Mouse (Mus musculus): Measurements from ENCODE around the gene Cox8a. TPM values are rescaled to one million over a fixed set of nuclear protein-coding genes. Genes with fewer than 3 reads are reported as not detected.

Gene Cox8a
- polyA plus RNA-seq, 1 experiment from 2014 or later, result 2,471 TPM

GRCm38 (mm10) chr19:7225096-7225690 lies 7.8 kb upstream of the Cox8a start:
- ATAC-seq (replicated peaks; ENCODE audit: low FRiP score, low read depth), result no peak
- 72% methylated on average over 9 of the region's 9 CpGs for WGBS
- Histone ChIP-seq H3K4me1 (replicated peaks; ENCODE audit: insufficient read depth, low read length) (no peaks in the 10 kb centered on the region), H3K27ac (no peak overlapping the region), H3K4me3 (replicated peaks; ENCODE audit: low read depth, low read length) (no peak overlapping the region), H3K27me3 (ENCODE audit: insufficient read depth, low read length) (no peaks in the 10 kb centered on the region), H3K9me3 (replicated peaks; ENCODE audit: low read length) (no peaks in the 10 kb centered on the region), H3K36me3 (ENCODE audit: insufficient read depth, low read length) (peaks cover 33% of the 10 kb centered on the region), H3K9ac (ENCODE audit: low read depth, low read length) (no peak overlapping the region), H3K4me2 (ENCODE audit: low read length) (no peak overlapping the region)
- DNase-seq (ENCODE audit: low spot score), result no peak
- no peak for TF ChIP-seq CTCF (IDR thresholded peaks at IDR 0.05; ENCODE audit: low read depth)

- ATAC-seq (replicated peaks; ENCODE audit: low FRiP score, low read depth), result no peak
- no peak overlapping the region for H3K9ac ChIP-seq (ENCODE audit: low read depth, low read length)
- H3K27ac ChIP-seq, result no peak overlapping the region
- H3K4me2 ChIP-seq (ENCODE audit: low read length), result no peak overlapping the region
- H3K36me3 ChIP-seq (ENCODE audit: insufficient read depth, low read length), result peaks cover 26% of the 10 kb centered on the region
- 92% methylated on average over 3 of the region's 3 CpGs for WGBS
- TF ChIP-seq CTCF (IDR thresholded peaks at IDR 0.05; ENCODE audit: low read depth), result no peak
- H3K27me3 ChIP-seq (ENCODE audit: insufficient read depth, low read length), result no peaks in the 10 kb centered on the region
- DNase-seq (ENCODE audit: low spot score), result no peak
- no peaks in the 10 kb centered on the region for H3K4me1 ChIP-seq (replicated peaks; ENCODE audit: insufficient read depth, low read length)
- no peaks in the 10 kb centered on the region for H3K9me3 ChIP-seq (replicated peaks; ENCODE audit: low read length)
- no peak overlapping the region for H3K4me3 ChIP-seq (replicated peaks; ENCODE audit: low read depth, low read length)
Measured at GRCm38 (mm10) chr19:7224253-7224652, 6.8 kb upstream of the Cox8a start.

- H3K9me3 ChIP-seq (replicated peaks; ENCODE audit: low read length), result no peaks in the 10 kb centered on the region
- H3K27ac ChIP-seq, result no peak overlapping the region
- H3K4me1 ChIP-seq (replicated peaks; ENCODE audit: insufficient read depth, low read length), result no peaks in the 10 kb centered on the region
- DNase-seq (ENCODE audit: low spot score) (no peak), ATAC-seq (replicated peaks; ENCODE audit: low FRiP score, low read depth) (no peak)
- TF ChIP-seq CTCF (IDR thresholded peaks at IDR 0.05; ENCODE audit: low read depth), result no peak; the same call in 1 of the 2 replicates
- H3K9ac ChIP-seq (ENCODE audit: low read depth, low read length), result no peak overlapping the region
- H3K36me3 ChIP-seq (ENCODE audit: insufficient read depth, low read length), result peaks cover 23% of the 10 kb centered on the region
- H3K27me3 ChIP-seq (ENCODE audit: insufficient read depth, low read length), result no peaks in the 10 kb centered on the region
- H3K4me2 ChIP-seq (ENCODE audit: low read length), result no peak overlapping the region
- no peak overlapping the region for H3K4me3 ChIP-seq (replicated peaks; ENCODE audit: low read depth, low read length)
Measured at GRCm38 (mm10) chr19:7223488-7223887, 6.1 kb upstream of the Cox8a start.

- TF ChIP-seq CTCF (IDR thresholded peaks at IDR 0.05; ENCODE audit: low read depth), result no peak
- 0 out of 2 replicates have a peak, but pooled peaks cover 13% of the 10 kb centered on the region for H3K36me3 ChIP-seq (ENCODE audit: insufficient read depth, low read length)
- DNase-seq (ENCODE audit: low spot score), result no peak
- no peak overlapping the region for H3K4me2 ChIP-seq (ENCODE audit: low read length)
- H3K9ac ChIP-seq (ENCODE audit: low read depth, low read length), result no peak overlapping the region
- H3K9me3 ChIP-seq (replicated peaks; ENCODE audit: low read length), result no peaks in the 10 kb centered on the region
- no peaks in the 10 kb centered on the region for H3K4me1 ChIP-seq (replicated peaks; ENCODE audit: insufficient read depth, low read length)
- WGBS, result 85% methylated on average over 6 of the region's 6 CpGs
- ATAC-seq (replicated peaks; ENCODE audit: low FRiP score, low read depth), result no peak
- no peak overlapping the region for H3K4me3 ChIP-seq (replicated peaks; ENCODE audit: low read depth, low read length)
- no peak overlapping the region for H3K27ac ChIP-seq
- no peaks in the 10 kb centered on the region for H3K27me3 ChIP-seq (ENCODE audit: insufficient read depth, low read length)
Measured at GRCm38 (mm10) chr19:7222196-7222595, 4.8 kb upstream of the Cox8a start.

GRCm38 (mm10) chr19:7218753-7219152 lies 1.3 kb upstream of the Cox8a start:
- TF ChIP-seq CTCF (IDR thresholded peaks at IDR 0.05; ENCODE audit: low read depth), result no peak
- Histone ChIP-seq H3K9ac (ENCODE audit: low read depth, low read length) (no peak overlapping the region), H3K27me3 (ENCODE audit: insufficient read depth, low read length) (no peaks in the 10 kb centered on the region), H3K36me3 (ENCODE audit: insufficient read depth, low read length) (peaks cover 14% of the 10 kb centered on the region), H3K9me3 (replicated peaks; ENCODE audit: low read length) (no peaks in the 10 kb centered on the region), H3K4me1 (replicated peaks; ENCODE audit: insufficient read depth, low read length) (peaks cover 20% of the 10 kb centered on the region; the same call in 1 of the 2 replicates), H3K4me2 (ENCODE audit: low read length) (no peak overlapping the region), H3K4me3 (replicated peaks; ENCODE audit: low read depth, low read length) (no peak overlapping the region), H3K27ac (no peak overlapping the region)
- ATAC-seq (replicated peaks; ENCODE audit: low FRiP score, low read depth) (no peak), DNase-seq (ENCODE audit: low spot score) (no peak)
- WGBS, result 91% methylated on average over 5 of the region's 5 CpGs

- H3K36me3 ChIP-seq (ENCODE audit: insufficient read depth, low read length), result peaks cover 14% of the 10 kb centered on the region
- peak; percentile 11 for ATAC-seq (replicated peaks; ENCODE audit: low FRiP score, low read depth)
- peaks cover 20% of the 10 kb centered on the region; the same call in 1 of the 2 replicates for H3K4me1 ChIP-seq (replicated peaks; ENCODE audit: insufficient read depth, low read length)
- no peak for DNase-seq (ENCODE audit: low spot score)
- H3K4me3 ChIP-seq (replicated peaks; ENCODE audit: low read depth, low read length), result peak overlapping the region; percentile 81; the same call in 1 of the 2 replicates
- no peak for TF ChIP-seq CTCF (IDR thresholded peaks at IDR 0.05; ENCODE audit: low read depth)
- peak overlapping the region; percentile 34 for H3K4me2 ChIP-seq (ENCODE audit: low read length)
- no peaks in the 10 kb centered on the region for H3K9me3 ChIP-seq (replicated peaks; ENCODE audit: low read length)
- no peak overlapping the region for H3K9ac ChIP-seq (ENCODE audit: low read depth, low read length)
- no peaks in the 10 kb centered on the region for H3K27me3 ChIP-seq (ENCODE audit: insufficient read depth, low read length)
- 10% methylated on average over 6 of the region's 6 CpGs for WGBS
- no peak overlapping the region for H3K27ac ChIP-seq
Measured at GRCm38 (mm10) chr19:7217926-7218267, 481 bp upstream of the Cox8a start.

- Histone ChIP-seq H3K4me1 (replicated peaks; ENCODE audit: insufficient read depth, low read length) (peaks cover 20% of the 10 kb centered on the region; the same call in 1 of the 2 replicates), H3K27me3 (ENCODE audit: insufficient read depth, low read length) (no peaks in the 10 kb centered on the region), H3K4me2 (ENCODE audit: low read length) (no peak overlapping the region), H3K36me3 (ENCODE audit: insufficient read depth, low read length) (peaks cover 14% of the 10 kb centered on the region), H3K9me3 (replicated peaks; ENCODE audit: low read length) (no peaks in the 10 kb centered on the region), H3K9ac (ENCODE audit: low read depth, low read length) (no peak overlapping the region), H3K4me3 (replicated peaks; ENCODE audit: low read depth, low read length) (no peak overlapping the region), H3K27ac (no peak overlapping the region)
- TF ChIP-seq CTCF (IDR thresholded peaks at IDR 0.05; ENCODE audit: low read depth), result no peak
- DNase-seq (ENCODE audit: low spot score) (peak; percentile 41), ATAC-seq (replicated peaks; ENCODE audit: low FRiP score, low read depth) (no peak)
- WGBS, result 72% methylated on average over 5 of the region's 5 CpGs
Measured at GRCm38 (mm10) chr19:7214484-7214883, 2.9 kb downstream of the Cox8a start.
